Mouse (Mus musculus) lung, embryonic 14.5 days (tissue): ENCODE data around the gene Crocc. TPM values are rescaled to one million over a fixed set of nuclear protein-coding genes. Genes with fewer than 3 reads are reported as not detected.

ENCODE experiments used
- ATAC-seq: fragments of 200-750 bp; cut with Nextera tagmentation; 2 replicates; pipeline ENCODE4 v1.8.0; 2017; ENCODE audit warnings: mild to moderate bottlenecking, moderate TSS enrichment, moderate library complexity; ENCODE audit not compliant: insufficient read depth
- DNase-seq: peaks from one replicate; pipeline ENCODE4 v3.0.0-alpha.2; 2015
- H3K27ac ChIP-seq: fragments of 300-500 bp; sonication (generic); 2 replicates; pipeline ENCODE4 v1.5.1; 2014; ENCODE audit warnings: low read depth, mild to moderate bottlenecking, moderate library complexity
- H3K27me3 ChIP-seq: fragments of 300-500 bp; sonication (generic); 2 replicates; pipeline ENCODE4 v1.6.1; 2014; ENCODE audit warnings: low read length, control low read depth; ENCODE audit not compliant: insufficient read depth
- H3K36me3 ChIP-seq: fragments of 300-500 bp; sonication (generic); 2 replicates; pipeline ENCODE4 v1.6.1; 2014; ENCODE audit warnings: control low read depth; ENCODE audit not compliant: insufficient read depth
- H3K4me1 ChIP-seq: fragments of 300-500 bp; sonication (generic); 2 replicates; pipeline ENCODE4 v1.6.1; 2014; ENCODE audit warnings: antibody characterized with exemption, control low read depth; ENCODE audit not compliant: insufficient read depth
- H3K4me2 ChIP-seq: fragments of 300-500 bp; sonication (generic); 2 replicates; pipeline ENCODE4 v1.6.1; 2014; ENCODE audit warnings: mild to moderate bottlenecking
- H3K4me3 ChIP-seq: fragments of 300-500 bp; sonication (generic); 2 replicates; pipeline ENCODE4 v1.5.1; 2014; ENCODE audit warnings: low read depth, low read length
- H3K9ac ChIP-seq: fragments of 300-500 bp; sonication (generic); 2 replicates; pipeline ENCODE4 v1.6.1; 2014
- H3K9me3 ChIP-seq: fragments of 300-500 bp; sonication (generic); 2 replicates; pipeline ENCODE4 v1.6.1; 2016; ENCODE audit warnings: low read depth, low read length, control low read depth
- CTCF ChIP-seq: IDR thresholded peaks from 2 replicates; pipeline ENCODE4 v1.5.1; 2016; ENCODE audit warnings: antibody characterized with exemption, low read depth
- WGBS: fragments of 180-500 bp; shearing (Covaris S2); extraction: QIAGEN DNeasy Blood & Tissue Kit; methylation state at CpG from one replicate; pipeline ENCODE4 v1.1.7; 2014; 5-methylcytosine and 5-hydroxymethylcytosine counted together
- polyA plus RNA-seq: library from polyadenylated mRNA; unstranded; fragments of >200 nt; fragmentation: Nextera tagmentation; extraction: Ambion mirVana; gene quantifications from 2 replicates; pipeline ENCODE4 v1.2.1, GENCODE M21; 2014

Gene Crocc
- polyA plus RNA-seq, 1 experiment from 2014 or later = 9.8 TPM

DNA sequence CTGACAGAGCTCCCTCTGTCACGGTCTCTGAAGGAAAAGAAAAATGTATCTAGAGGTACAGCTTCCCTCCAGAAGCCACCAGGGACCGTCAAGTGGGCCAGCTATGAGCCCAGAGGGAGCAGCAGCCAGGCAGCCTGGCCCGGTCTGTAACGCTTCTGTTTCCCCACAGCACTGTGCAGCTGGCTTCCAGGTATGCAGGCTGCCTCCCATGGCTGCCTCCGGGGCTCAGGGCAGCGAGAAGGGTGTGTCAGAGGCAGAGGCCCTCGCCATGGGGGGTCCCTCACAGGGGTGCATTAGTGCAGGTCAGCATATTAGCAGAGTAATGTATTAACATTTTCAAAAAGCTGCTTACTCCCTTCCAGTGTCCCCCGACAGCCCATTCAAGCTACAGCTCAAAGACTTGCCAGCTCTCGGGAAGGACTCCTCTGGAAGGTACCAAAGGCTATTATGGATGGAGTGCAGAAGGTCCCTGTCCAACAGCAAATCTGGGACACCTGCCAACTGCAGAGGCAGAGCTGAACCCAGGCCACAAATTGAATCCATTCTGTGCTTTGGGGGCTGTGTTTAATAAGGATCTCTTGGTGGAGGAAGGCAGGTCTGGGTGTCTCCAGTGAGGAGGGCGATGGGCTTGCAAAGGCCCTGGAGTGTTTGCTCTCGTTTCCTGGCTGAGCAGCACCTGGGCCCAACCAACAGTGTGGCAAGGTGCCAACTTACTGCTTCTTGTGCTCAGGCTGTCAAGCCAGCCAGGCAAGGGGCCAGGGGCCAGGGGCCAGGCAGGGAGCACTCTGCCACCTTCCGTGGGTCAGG lies 6.6 kb upstream of the Crocc start:
- no peak for TF ChIP-seq CTCF
- Histone ChIP-seq H3K4me2 (no peak overlapping the region), H3K27ac (peak overlapping the region; percentile 83), H3K4me1 (peaks cover 8% of the 10 kb centered on the region; the same call in 1 of the 2 replicates), H3K36me3 (peaks cover 64% of the 10 kb centered on the region), H3K9ac (no peak overlapping the region), H3K4me3 (no peak overlapping the region), H3K9me3 (no peaks in the 10 kb centered on the region), H3K27me3 (no peaks in the 10 kb centered on the region)
- ATAC-seq (peak; percentile 47), DNase-seq (peak; percentile 80)
- 48% methylated on average over 12 of the region's 12 CpGs for WGBS

DNA sequence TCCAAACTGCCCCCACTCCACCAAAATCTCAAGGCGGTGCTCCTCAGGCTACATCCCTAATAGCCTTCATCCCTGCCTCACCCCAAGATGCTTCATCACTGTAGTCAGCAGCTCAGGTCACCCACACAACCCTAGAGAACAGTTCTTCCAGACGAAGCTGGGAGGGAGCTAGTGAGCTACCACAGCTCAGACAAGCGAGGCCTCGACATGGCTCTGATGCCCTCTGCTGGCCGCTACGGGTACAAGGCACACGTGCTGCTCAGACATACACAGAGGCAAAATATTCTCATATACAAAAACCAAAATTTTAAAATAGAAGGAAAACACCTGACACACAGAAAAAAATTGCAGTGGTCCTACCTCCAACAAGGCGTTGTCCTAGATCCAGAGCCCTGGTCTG lies 4.8 kb upstream of the Crocc start:
- peak; percentile 98 for TF ChIP-seq CTCF
- Histone ChIP-seq H3K4me1 (peaks cover 8% of the 10 kb centered on the region; the same call in 1 of the 2 replicates), H3K4me2 (no peak overlapping the region), H3K27me3 (no peaks in the 10 kb centered on the region), H3K4me3 (no peak overlapping the region), H3K36me3 (peaks cover 47% of the 10 kb centered on the region), H3K9ac (no peak overlapping the region), H3K9me3 (no peaks in the 10 kb centered on the region), H3K27ac (no peak overlapping the region)
- DNase-seq (peak; percentile 96), ATAC-seq (peak; percentile 5; the same call in 1 of the 2 replicates)
- 6% methylated on average over 8 of the region's 8 CpGs for WGBS

DNA sequence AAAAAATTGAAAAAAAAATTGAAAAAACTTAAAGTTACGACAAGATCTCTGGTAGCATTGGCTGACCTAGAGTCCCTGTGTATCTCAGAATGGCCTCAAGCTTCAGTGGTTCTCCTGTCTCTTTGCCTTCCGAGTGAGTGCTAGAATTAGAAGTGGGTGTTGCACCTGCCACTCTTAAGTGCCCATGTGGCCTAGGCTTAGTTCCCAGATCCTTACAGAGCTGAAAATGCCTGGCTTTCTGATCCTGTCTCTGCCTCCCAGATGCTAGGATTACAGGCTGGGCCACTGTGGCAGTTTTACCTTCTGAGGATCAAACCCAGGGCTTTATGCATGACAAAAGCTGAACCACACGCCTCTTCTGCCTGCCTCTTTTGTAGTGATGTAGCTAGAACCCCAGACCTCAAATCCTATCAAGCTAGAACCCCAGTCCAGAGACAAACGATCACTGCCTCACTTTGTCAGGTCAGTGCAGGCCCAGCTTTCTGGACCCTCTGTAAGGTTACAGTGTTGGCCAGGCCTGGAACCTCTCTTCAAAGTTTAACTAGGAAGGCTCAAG lies 3.8 kb upstream of the Crocc start:
- Histone ChIP-seq H3K27me3 (no peaks in the 10 kb centered on the region), H3K4me3 (no peak overlapping the region), H3K4me2 (no peak overlapping the region), H3K9me3 (no peaks in the 10 kb centered on the region), H3K9ac (no peak overlapping the region), H3K4me1 (peaks cover 13% of the 10 kb centered on the region; the same call in 1 of the 2 replicates), H3K36me3 (peaks cover 38% of the 10 kb centered on the region), H3K27ac (no peak overlapping the region)
- WGBS = 85% methylated on average over 4 of the region's 4 CpGs
- ATAC-seq (no peak), DNase-seq (no peak)
- no peak for TF ChIP-seq CTCF

DNA sequence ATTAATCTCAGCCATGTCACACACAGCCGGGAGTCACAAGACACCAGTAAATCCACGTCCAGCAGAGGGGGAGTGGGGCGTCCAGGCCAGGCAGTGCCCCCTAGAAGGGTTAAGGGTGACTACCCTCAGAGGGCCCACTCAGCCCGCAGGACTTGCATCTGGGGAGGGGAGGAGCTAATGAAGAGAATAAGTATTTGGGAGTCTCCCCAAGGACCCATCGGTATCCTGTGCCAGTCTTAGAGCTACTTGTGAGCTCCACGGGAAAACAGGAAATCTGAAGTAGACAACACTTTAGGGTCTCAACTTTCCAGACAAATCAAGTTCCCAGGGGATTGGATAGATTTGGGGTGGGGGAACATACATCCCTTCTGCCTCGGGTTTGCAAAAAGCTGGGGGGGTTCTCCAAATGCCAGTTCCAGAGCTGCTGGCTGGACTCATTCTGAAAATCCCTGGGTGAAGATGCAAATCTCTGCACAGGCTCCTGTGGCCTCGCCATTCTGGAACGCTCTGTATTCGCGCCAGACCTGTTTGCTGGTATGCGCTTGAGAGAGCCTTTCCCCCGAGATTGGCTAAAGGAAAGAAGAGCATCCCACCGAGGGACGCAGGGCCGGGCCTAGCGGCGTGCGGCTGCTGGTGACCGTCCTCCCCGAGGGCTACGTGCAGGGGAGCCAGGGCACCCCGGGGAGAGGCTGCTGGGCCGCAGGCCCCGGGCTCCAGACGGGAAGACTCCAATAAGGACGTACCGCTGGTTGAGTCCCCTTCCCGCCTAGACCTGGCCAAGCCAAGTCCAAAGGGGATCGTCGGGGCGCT lies 529 bp downstream of the Crocc start:
- Histone ChIP-seq H3K36me3 (peaks cover 20% of the 10 kb centered on the region), H3K27me3 (no peaks in the 10 kb centered on the region), H3K9me3 (no peaks in the 10 kb centered on the region), H3K4me1 (peaks cover 5% of the 10 kb centered on the region; the same call in 1 of the 2 replicates), H3K9ac (peak overlapping the region; percentile 79), H3K27ac (peak overlapping the region; percentile 93), H3K4me3 (peak overlapping the region; percentile 67), H3K4me2 (peak overlapping the region; percentile 77)
- WGBS = 1% methylated on average over 32 of the region's 32 CpGs
- DNase-seq (peak; percentile 39), ATAC-seq (no peak; the same call in 1 of the 2 replicates)
- TF ChIP-seq CTCF = no peak

DNA sequence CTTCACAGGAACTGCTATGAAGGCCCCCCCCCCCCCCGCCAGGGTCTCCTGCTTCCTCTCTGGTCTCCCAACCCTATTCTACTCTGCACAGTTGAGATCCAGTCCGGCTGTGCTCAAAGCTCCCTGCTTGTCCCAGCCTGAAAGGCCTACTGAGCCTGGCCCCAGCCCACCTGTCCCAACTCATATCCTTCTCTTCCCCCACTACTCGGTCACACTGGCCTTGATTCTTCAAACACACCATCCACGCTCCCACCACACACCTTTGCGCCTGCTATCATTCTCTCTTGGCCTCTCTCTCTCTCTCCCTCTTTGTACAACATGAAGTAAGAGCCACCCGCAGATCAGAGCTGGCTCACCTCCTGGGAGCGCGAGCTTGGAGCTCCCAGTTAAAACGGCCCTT lies 1.5 kb downstream of the Crocc start:
- peaks cover 20% of the 10 kb centered on the region for H3K36me3 ChIP-seq
- 64% methylated on average over 9 of the region's 9 CpGs for WGBS
- no peak overlapping the region for H3K27ac ChIP-seq
- H3K4me2 ChIP-seq = no peak overlapping the region
- no peaks in the 10 kb centered on the region for H3K27me3 ChIP-seq
- no peak for TF ChIP-seq CTCF
- H3K9ac ChIP-seq = peak overlapping the region; percentile 2; the same call in 1 of the 2 replicates
- H3K4me3 ChIP-seq = no peak overlapping the region
- ATAC-seq (no peak), DNase-seq (no peak)
- no peaks in the 10 kb centered on the region for H3K9me3 ChIP-seq
- peaks cover 5% of the 10 kb centered on the region; the same call in 1 of the 2 replicates for H3K4me1 ChIP-seq

DNA sequence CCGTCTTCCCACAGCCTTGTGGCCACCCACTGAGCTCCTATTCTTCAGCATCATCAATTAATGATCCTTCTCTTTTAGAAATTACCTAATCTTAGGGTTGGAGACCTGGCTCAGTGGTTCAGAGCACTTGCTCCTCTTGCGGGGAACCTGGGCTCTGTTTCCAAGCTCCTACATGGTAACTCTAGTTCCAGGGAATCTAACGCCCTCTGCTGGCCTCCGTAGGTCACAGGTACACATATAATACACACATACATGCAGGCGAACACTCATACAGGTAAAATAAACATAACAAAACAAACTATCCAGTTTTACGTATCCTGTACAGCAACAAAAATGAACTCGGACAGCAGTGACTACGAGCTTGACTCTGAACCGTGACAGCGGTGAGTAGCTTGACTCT lies 3.4 kb downstream of the Crocc start:
- peaks cover 25% of the 10 kb centered on the region for H3K36me3 ChIP-seq
- peaks cover 5% of the 10 kb centered on the region; the same call in 1 of the 2 replicates for H3K4me1 ChIP-seq
- no peak for TF ChIP-seq CTCF

More for the DNA sequence above, 3.4 kb downstream of the Crocc start:
- no peak overlapping the region for H3K27ac ChIP-seq
- H3K9me3 ChIP-seq = no peaks in the 10 kb centered on the region
- ATAC-seq = no peak
- H3K27me3 ChIP-seq = no peaks in the 10 kb centered on the region
- H3K4me3 ChIP-seq = no peak overlapping the region
- no peak for DNase-seq
- WGBS = 95% methylated on average over 10 of the region's 10 CpGs
- H3K4me2 ChIP-seq = no peak overlapping the region
- H3K9ac ChIP-seq = no peak overlapping the region
